Mouse (Mus musculus): Measurements from ENCODE around the gene Tectb. TPM values are rescaled to one million over a fixed set of nuclear protein-coding genes. Genes with fewer than 3 reads are reported as not detected.

The Tectb gene
- polyA plus RNA-seq (2012) = not detected in 2 replicates

DNA sequence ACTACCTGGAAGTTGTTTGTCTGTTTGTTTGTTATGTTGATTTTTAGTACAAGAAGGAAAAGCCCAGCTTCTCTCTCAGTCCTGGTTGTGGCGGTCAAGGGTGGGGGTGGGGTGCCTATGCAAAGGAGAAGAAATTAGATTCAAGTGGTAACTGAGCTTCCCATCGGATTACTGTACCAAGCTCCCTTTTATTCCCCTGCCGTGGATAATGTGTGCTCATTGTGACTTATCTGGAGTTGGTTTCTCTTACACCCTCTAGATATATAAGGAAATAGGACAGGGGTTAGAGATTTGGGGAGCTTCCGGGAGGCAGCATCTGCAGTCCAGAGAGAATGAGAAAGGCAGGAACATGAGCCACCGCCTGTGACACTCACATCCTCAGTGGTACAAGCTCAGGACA lies at the start of gene Tectb:
Gene Tectb (plus strand): TSS at position 301 of the 400 bp plus-strand sequence.
- TF ChIP-seq GATA1 (IDR thresholded peaks at IDR 0.05; ENCODE audit: low read length) = no peak

DNA sequence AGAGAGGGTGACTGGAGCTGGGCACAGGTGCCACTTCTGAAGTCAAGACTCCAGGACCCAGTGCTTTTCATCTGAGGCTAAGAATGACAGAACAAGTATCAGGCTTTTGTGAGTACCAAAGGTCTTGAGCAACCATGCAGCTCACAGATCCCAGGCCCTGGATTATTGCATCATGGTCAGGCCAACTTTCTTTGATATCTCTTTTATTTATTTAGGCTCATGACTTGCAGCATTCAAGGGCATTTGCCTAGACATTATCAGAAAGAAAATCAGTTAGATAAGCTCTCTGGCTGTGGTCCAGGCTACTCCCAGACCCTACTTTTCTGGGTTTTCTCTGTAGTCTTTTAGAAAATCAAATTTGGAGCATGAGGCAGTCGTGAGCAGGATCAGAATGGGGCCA lies 48.8 kb upstream of the Tectb start:
- no peak for TF ChIP-seq GATA1 (IDR thresholded peaks at IDR 0.05; ENCODE audit: low read length)

DNA sequence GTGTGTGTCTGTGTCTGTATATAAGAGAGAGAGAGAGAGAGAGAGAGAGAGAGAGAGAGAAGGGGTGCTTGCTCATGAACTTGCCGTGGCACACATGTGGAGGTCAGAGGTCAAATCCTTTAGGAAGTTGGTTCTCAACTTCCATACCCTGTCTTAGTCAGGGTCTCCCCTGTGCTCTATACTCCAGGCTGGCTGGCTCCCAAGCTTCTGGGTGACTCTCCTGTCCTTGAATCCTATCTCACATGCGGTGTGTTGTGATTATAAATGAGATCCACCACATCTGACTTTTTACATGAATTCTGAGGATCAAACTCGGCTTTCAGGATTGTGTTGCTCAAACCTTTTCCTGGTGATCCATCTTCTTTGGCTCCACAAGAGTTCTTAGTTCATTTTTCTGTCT lies 48.1 kb upstream of the Tectb start:
- no peak for TF ChIP-seq GATA1 (IDR thresholded peaks at IDR 0.05; ENCODE audit: low read length)

DNA sequence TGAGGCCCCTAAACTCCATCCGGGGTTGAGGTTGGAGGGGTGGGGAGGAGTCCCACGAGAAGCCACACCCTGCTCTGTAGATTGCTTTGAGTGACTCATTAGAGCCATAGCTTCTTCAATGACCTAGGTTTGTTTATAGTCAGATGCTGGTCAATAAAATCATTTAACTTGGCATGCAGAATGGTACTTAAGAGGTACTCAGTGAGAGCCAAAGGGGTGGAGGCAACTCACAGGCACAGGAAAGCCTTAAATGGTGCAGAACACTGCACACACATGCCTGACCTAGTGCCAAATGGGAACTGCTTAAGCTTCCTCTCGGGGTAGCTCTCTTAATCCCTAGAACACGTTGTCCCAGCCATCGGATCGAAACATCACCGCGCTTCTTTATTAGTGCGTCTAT lies 46.0 kb upstream of the Tectb start:
- TF ChIP-seq GATA1 (IDR thresholded peaks at IDR 0.05; ENCODE audit: low read length) = no peak

DNA sequence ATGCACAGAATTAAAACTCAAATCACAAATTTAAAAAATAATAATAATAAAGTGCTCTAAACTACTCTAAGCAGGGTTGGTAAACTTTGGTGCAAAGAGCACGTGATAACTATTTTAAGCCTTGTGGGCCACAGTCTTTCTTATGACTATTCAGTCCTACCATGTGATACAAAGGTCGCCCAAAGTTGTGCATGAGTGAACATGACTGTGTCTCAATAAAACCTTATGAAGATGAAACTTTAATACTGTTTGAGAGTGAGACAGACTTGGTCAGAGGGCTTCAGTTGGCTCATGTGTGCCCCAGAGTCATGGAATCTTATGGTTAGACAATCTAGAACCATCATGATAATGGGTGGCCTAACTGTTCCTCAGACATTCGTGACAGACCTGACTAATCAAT lies 44.6 kb upstream of the Tectb start:
- no peak for TF ChIP-seq GATA1 (IDR thresholded peaks at IDR 0.05; ENCODE audit: low read length)

DNA sequence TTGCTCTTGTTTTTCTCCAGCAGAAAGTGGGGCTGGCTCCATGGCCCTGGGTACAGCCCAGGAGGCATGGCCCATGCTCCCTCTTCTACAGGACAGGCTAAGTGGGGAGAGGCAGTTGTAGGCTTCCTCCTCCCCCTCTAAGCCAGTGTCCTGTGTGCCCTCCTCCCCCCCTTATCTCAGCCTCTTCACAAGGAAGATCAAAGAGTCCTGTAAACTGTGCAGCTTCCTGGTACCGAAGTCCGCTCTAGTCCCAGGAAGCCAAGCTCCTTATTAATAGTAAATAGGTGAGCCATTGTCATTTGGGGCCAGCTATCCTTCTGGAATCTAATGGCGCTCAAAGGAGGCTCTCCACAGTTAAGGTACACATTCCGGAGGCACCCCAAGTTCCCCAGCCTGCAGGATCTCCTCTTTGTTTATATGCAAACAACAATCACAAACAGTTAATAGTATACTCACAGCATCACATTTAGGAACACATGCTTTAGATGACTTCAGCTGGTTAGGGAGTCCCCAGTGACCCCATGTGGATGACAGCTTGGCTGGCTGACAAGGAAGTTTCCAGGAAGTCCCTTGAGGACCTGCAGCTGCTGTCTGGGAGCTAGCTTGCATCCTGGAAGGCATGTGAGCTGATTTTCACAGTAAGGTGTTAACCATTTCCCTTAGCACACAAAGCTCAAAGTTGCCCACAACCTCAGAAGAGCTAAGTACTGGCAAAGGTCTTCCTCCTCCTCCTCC lies 43.7 kb upstream of the Tectb start:
- TF ChIP-seq GATA1 (IDR thresholded peaks at IDR 0.05; ENCODE audit: low read length) = no peak

DNA sequence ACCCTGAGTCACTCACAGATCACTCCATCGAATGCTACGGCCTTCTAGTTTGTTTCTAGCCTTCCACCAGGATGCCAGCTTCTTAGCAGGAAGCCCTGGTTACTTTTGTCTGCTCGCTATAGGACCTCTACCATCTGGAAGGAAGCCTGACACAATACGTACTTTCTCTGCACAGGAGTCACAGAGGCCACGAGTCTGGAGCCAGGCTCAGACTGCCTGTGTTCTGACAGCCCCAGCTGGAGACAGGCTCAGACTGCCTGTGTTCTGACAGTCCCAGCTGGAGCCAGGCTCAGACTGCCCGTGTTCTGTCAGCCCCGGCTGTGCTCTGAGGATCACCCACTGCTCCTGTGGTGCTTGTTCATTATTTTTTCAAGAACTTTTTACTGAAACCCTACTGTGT lies 42.6 kb upstream of the Tectb start:
- no peak for TF ChIP-seq GATA1 (IDR thresholded peaks at IDR 0.05; ENCODE audit: low read length)

DNA sequence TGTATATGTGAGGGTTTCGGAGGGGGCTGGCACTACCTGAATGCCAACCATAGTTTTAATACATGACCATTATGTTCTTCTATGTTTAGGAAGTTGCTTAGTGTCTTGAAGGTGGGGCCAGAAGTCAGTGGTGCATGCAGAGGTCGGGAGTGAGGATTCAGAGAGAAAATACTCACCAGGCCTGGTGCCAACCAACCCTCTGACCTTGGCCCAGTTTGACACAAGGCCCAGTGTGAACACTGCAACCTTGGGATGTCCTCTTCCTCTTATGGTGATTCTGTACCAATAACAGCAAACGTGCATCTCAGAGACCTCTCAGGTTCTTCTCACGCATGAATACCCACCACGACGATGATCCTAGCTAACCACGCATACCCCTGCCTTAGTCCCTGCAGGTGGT lies 42.0 kb upstream of the Tectb start:
- no peak for TF ChIP-seq GATA1 (IDR thresholded peaks at IDR 0.05; ENCODE audit: low read length)

DNA sequence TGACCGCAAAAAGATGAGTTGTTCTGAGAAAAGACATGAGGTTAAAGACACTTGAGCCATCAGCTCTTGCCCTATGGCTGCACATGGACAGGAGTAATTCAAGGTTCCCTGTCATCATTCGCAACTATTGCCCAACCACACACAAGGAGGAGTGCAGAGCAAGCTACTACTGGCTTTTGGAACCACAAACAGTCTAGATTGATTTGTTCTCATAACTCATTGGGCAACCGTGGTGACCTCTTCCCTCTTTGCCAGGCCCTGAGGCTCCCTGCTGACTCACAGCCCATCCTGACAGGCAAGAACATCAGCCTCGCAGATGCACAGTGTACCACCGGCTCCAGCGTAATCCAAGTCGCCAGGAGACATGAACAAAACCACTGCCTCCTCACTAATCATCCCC lies 41.2 kb upstream of the Tectb start:
- no peak for TF ChIP-seq GATA1 (IDR thresholded peaks at IDR 0.05; ENCODE audit: low read length)

DNA sequence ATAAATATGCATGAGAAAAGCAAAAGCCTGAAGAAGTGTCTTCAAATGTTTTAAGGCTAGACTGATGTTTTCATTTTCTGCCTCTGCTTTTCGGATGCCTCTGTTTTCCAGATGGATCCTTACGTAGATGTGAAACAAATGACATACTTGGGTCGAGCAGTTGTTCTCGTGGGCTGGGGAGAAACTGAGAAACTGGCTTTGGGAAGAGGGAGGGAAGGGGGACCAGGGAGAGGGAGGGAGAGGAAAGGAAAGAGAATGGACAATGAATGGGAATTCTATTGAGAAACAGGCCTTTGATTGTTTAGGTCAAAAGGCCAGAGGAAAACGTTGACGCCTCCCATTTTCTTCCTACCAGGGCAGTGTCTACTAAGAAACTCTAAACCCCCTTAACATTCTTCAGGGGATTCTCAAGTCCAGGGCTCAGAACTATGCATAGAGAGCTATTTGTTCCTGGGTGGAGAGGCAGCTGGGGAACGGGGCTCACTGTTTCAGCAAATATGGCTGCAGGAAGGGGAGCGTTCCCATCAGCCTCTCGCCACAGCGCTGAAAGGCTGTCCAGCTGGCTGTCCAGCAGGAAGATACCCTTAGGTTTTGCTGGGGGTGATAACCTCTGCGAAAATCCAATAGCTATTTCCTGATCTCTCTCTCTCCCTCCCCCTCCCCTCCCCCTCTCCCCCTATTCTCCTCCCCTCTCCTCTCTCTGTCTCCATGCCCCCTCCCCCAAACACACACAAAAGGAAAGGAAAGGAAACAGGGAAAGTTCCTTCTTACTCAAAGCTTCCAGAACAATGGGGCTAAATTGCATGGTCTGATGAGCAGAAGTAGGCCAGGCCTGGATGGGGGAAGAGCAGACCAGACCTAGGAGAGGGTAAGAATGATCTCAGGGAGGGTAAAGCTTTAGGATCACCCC lies 36.9 kb upstream of the Tectb start:
- TF ChIP-seq GATA1 (IDR thresholded peaks at IDR 0.05; ENCODE audit: low read length) = no peak

DNA sequence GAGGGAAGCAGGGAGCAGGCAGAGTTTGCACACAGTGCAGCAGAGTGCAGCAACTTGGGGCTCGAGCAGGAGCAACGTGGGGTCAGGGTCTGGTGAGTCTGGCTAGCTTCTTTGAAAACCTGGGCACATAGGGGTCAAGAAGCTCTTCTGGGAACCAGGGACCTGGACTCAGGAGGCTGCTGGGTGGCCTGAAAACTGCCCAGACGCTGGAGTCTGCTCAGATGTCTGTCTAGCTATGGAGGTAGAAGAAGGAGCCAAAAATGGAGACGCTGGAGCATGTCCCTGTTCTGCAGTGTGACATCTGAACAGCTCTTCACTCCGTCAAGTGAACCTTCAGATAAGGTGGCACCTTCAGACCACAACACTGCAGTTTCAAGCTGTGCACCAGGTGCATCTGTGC lies 35.8 kb upstream of the Tectb start:
- no peak for TF ChIP-seq GATA1 (IDR thresholded peaks at IDR 0.05; ENCODE audit: low read length)

DNA sequence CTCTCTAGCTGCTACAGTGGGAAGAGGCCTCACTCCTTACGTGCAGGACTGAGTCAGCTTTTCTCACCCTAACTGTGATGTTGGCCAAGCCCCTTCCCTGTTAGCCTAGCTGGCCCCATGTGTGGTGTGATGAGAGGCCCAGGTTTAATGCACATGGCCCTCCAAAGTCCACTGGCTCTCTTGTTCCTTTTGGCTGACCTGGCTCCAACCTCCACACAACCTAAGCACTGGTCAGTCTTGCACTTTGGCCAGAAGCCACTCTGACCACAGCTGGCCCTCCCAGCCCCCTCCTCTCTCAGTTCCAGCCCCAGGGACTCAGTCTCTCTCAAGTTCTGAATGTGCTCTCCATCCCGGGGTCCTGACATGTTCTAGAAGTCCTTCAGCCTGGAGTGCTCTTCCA lies 35.4 kb upstream of the Tectb start:
- no peak for TF ChIP-seq GATA1 (IDR thresholded peaks at IDR 0.05; ENCODE audit: low read length)

DNA sequence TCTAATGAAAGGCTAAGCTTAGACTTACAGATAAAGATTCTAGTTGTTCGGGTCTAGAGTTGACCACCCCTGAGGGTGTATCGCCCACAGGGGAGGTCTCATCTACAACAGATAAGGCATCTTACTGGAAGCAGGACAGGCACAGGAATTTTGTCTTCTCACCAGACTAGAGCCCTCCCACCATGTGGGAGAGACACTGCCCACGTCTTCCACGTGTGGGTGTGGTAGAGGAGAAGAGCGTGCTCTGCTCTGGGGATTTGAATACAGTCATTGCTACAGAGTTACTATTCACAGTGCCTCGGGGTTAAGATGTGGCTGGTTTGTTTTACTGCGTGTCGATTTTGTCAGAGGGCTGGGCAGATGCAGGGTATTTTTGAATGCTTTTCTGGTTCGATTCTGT lies 33.0 kb upstream of the Tectb start:
- TF ChIP-seq GATA1 (IDR thresholded peaks at IDR 0.05; ENCODE audit: low read length) = no peak

DNA sequence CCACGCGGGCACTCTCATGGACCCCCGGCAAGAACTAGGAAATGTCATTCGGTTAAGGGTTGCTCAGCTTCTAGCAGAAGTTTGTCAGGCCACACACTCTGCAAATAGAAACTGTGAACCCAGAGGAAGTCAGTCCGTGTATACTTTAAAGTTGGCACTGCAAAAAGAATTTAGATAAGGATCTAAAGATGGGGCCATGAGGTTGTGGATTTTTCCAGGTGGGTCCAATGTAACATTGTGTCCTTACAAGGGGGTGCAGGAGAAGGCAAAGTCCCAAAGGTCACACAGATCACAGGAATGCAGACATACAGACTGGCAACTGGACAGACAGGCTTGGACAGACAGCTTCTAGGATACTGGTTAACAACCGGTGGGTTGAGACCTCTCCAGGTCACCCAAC lies 32.4 kb upstream of the Tectb start:
- no peak for TF ChIP-seq GATA1 (IDR thresholded peaks at IDR 0.05; ENCODE audit: low read length)

DNA sequence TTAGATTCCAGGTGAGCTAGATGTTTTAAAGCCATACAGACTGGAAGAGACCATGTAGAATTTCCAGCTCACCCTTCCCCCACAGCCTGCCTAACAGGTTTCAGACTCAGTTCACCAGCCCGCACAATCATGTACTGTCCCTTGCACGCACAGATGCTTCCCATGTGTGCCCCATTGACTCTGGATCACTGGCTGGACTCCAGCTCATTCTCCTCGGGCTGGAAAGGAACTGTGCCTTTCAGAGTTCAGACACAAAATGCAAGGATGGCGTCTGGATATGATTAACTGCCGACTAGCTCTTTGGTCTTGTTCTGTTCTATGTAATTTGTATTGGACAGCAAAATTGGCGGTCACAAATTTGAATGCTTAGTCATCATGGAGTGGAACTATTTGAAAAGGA lies 30.9 kb upstream of the Tectb start:
- TF ChIP-seq GATA1 (IDR thresholded peaks at IDR 0.05; ENCODE audit: low read length) = no peak

DNA sequence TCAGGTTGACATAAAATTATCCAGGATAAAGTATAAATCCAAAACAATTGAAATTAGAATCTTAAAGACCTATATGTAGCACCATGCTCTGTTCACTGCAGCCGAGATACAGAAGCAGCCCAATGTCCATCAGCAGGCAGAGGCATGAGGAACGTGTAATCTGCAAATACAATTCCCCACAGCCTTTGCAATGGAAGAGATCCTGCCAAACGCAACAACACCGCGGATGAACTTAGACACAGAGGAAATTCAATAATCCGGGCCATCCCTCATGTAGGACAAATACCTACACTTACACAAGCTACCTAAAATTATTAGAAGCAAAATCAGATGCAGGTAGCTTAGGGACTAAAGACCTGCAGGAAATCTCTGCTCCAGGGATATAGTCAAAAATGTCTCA lies 27.6 kb upstream of the Tectb start:
- no peak for TF ChIP-seq GATA1 (IDR thresholded peaks at IDR 0.05; ENCODE audit: low read length)

DNA sequence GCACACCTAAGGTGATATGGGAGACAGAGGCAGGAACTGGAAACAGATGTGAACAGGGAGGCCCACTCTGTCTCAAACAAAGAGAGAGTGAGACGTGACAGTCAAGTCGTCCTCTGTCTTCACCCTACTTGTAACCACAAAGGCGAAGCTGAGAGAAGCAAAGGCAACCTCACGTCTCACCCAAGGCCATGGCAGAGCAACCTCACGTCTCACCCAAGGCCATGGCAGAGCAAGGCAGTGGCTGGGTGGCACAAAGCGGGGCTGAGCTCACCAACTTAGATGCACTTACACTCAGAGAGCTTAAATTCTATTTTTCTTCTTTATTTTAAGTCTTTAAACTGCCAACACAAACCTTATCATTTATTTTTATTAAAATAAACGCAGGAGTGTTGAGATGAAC lies 23.5 kb upstream of the Tectb start:
- TF ChIP-seq GATA1 (IDR thresholded peaks at IDR 0.05; ENCODE audit: low read length) = no peak

Measured in G1E-ER4 (cell line).